Mouse (Mus musculus): ENCODE measurements at regions not wholly inside any gene's neighbourhood (a gene's known extent, or its start where the extent isn't known, plus 50 kb on each side); places are given as distances from the start of the nearest gene placed in this dataset.

- TF ChIP-seq CTCF (IDR thresholded peaks at IDR 0.05; ENCODE audit: control insufficient read depth, insufficient read depth, insufficient read length) (no peak), MAX (IDR thresholded peaks at IDR 0.05) (no peak), CEBPB (IDR thresholded peaks at IDR 0.05; ENCODE audit: low read depth) (no peak), USF1 (IDR thresholded peaks at IDR 0.05; ENCODE audit: low read depth) (peak; percentile 26)
Measured at GRCm38 (mm10) chr2:128338474-128338873, 212.6 kb downstream of the Bcl2l11 start.

All from C2C12 (cell line).